Mouse (Mus musculus) midbrain, embryonic 16.5 days (tissue): ENCODE measurements at regions not wholly inside any gene's neighbourhood (a gene's known extent, or its start where the extent isn't known, plus 50 kb on each side); places are given as distances from the start of the nearest gene placed in this dataset.

ENCODE experiments used
- ATAC-seq: fragments of 200-750 bp; cut with Nextera tagmentation; 2 replicates; pipeline ENCODE4 v1.8.0; 2017; ENCODE audit warnings: moderate TSS enrichment
- H3K27ac ChIP-seq: fragments of 300-500 bp; sonication (generic); 2 replicates; pipeline ENCODE4 v1.5.1; 2014; ENCODE audit warnings: mild to moderate bottlenecking, low read length, mixed read lengths
- H3K27me3 ChIP-seq: fragments of 300-500 bp; sonication (generic); 2 replicates; pipeline ENCODE4 v1.6.1; 2014; ENCODE audit warnings: low read depth, low read length, mixed read lengths; ENCODE audit not compliant: control insufficient read depth, insufficient read depth
- H3K36me3 ChIP-seq: fragments of 300-500 bp; sonication (generic); 2 replicates; pipeline ENCODE4 v1.6.1; 2014; ENCODE audit warnings: mild to moderate bottlenecking, low read length, moderate library complexity, mixed read lengths; ENCODE audit not compliant: control insufficient read depth, insufficient read depth
- H3K4me1 ChIP-seq: fragments of 300-500 bp; sonication (generic); 2 replicates; pipeline ENCODE4 v1.6.1; 2014; ENCODE audit warnings: mild to moderate bottlenecking, low read length, mixed read lengths; ENCODE audit not compliant: control insufficient read depth, insufficient read depth
- H3K4me2 ChIP-seq: fragments of 300-500 bp; sonication (generic); 2 replicates; pipeline ENCODE4 v1.6.1; 2014; ENCODE audit warnings: mild to moderate bottlenecking, low read length, mixed read lengths
- H3K4me3 ChIP-seq: fragments of 300-500 bp; sonication (generic); 2 replicates; pipeline ENCODE4 v1.5.1; 2014; ENCODE audit warnings: low read depth, mild to moderate bottlenecking, low read length, moderate library complexity, mixed read lengths
- H3K9ac ChIP-seq: fragments of 300-500 bp; sonication (generic); 2 replicates; pipeline ENCODE4 v1.6.1; 2014; ENCODE audit warnings: low read depth, low read length, mixed read lengths
- H3K9me3 ChIP-seq: fragments of 300-500 bp; sonication (generic); replicated peaks from 2 replicates; pipeline ENCODE4 v1.6.1; 2014; ENCODE audit warnings: mild to moderate bottlenecking, low read length, mixed read lengths; ENCODE audit not compliant: control insufficient read depth, poor library complexity, severe bottlenecking
- WGBS: fragments of 180-500 bp; shearing (Covaris S2); extraction: QIAGEN DNeasy Blood & Tissue Kit; methylation state at CpG from one replicate; pipeline ENCODE4 v1.1.7; 2014; 5-methylcytosine and 5-hydroxymethylcytosine counted together

GRCm38 (mm10) chr12:68683176-68683575 is 475.8 kb downstream of the Rps29 start:
- H3K9me3 ChIP-seq, result no peaks in the 10 kb centered on the region
- no peak overlapping the region for H3K9ac ChIP-seq
- H3K27ac ChIP-seq, result no peak overlapping the region
- H3K27me3 ChIP-seq, result no peaks in the 10 kb centered on the region
- H3K4me3 ChIP-seq, result no peak overlapping the region
- WGBS, result 5% methylated on average over 4 of the region's 4 CpGs
- H3K4me1 ChIP-seq, result no peaks in the 10 kb centered on the region
- 0 out of 2 replicates have a peak overlapping the region, but pooled peaks have one; percentile 9 for H3K4me2 ChIP-seq
- ATAC-seq, result peak; percentile 75
- no peaks in the 10 kb centered on the region for H3K36me3 ChIP-seq

- Histone ChIP-seq H3K4me3 (no peak overlapping the region), H3K9ac (no peak overlapping the region), H3K4me2 (no peak overlapping the region), H3K4me1 (no peaks in the 10 kb centered on the region), H3K27me3 (no peaks in the 10 kb centered on the region), H3K36me3 (no peaks in the 10 kb centered on the region), H3K9me3 (no peaks in the 10 kb centered on the region), H3K27ac (no peak overlapping the region)
- ATAC-seq, result no peak
- WGBS, result 83% methylated on average over 3 of the region's 3 CpGs
Observed at GRCm38 (mm10) chr12:68680668-68681067, 478.3 kb downstream of the Rps29 start.

- Histone ChIP-seq H3K9ac (no peak overlapping the region), H3K27me3 (no peaks in the 10 kb centered on the region), H3K36me3 (no peaks in the 10 kb centered on the region), H3K9me3 (no peaks in the 10 kb centered on the region), H3K4me3 (no peak overlapping the region), H3K27ac (no peak overlapping the region), H3K4me2 (no peak overlapping the region), H3K4me1 (no peaks in the 10 kb centered on the region)
- 92% methylated on average over 16 of the region's 16 CpGs for WGBS
- no peak for ATAC-seq
Observed at GRCm38 (mm10) chr12:68676096-68676775, 482.8 kb downstream of the Rps29 start.

- Histone ChIP-seq H3K9ac (no peak overlapping the region), H3K36me3 (no peaks in the 10 kb centered on the region), H3K4me3 (no peak overlapping the region), H3K9me3 (no peaks in the 10 kb centered on the region), H3K4me2 (no peak overlapping the region), H3K27ac (no peak overlapping the region), H3K4me1 (no peaks in the 10 kb centered on the region), H3K27me3 (no peaks in the 10 kb centered on the region)
- no peak for ATAC-seq
- WGBS, result 82% methylated on average over 3 of the region's 3 CpGs
Observed at GRCm38 (mm10) chr12:68672011-68672410, 487.0 kb downstream of the Rps29 start.

- H3K36me3 ChIP-seq, result no peaks in the 10 kb centered on the region
- no peaks in the 10 kb centered on the region for H3K27me3 ChIP-seq
- ATAC-seq, result no peak
- no peaks in the 10 kb centered on the region for H3K9me3 ChIP-seq
- 87% methylated on average over 1 of the region's 1 CpGs for WGBS
- H3K27ac ChIP-seq, result no peak overlapping the region
- H3K4me1 ChIP-seq, result no peaks in the 10 kb centered on the region
- no peak overlapping the region for H3K4me2 ChIP-seq
- H3K4me3 ChIP-seq, result no peak overlapping the region
- H3K9ac ChIP-seq, result no peak overlapping the region
Observed at GRCm38 (mm10) chr12:68645901-68646585, 512.9 kb downstream of the Rps29 start.

GRCm38 (mm10) chr12:68643671-68644070 is 515.3 kb downstream of the Rps29 start:
- no peak for ATAC-seq

GRCm38 (mm10) chr12:68632441-68632840 is 526.5 kb downstream of the Rps29 start:
- Histone ChIP-seq H3K27ac (no peak overlapping the region), H3K9me3 (no peaks in the 10 kb centered on the region), H3K4me2 (no peak overlapping the region), H3K27me3 (no peaks in the 10 kb centered on the region), H3K36me3 (no peaks in the 10 kb centered on the region), H3K4me3 (no peak overlapping the region), H3K9ac (no peak overlapping the region), H3K4me1 (no peaks in the 10 kb centered on the region)
- ATAC-seq, result no peak
- 94% methylated on average over 3 of the region's 3 CpGs for WGBS

More at GRCm38 (mm10) chr12:68643671-68644070, 515.3 kb downstream of the Rps29 start:
- no peak overlapping the region for H3K9ac ChIP-seq
- no peak overlapping the region for H3K27ac ChIP-seq
- no peak overlapping the region for H3K4me2 ChIP-seq
- no peaks in the 10 kb centered on the region for H3K9me3 ChIP-seq
- H3K4me1 ChIP-seq, result no peaks in the 10 kb centered on the region
- WGBS, result 93% methylated on average over 4 of the region's 4 CpGs
- no peaks in the 10 kb centered on the region for H3K36me3 ChIP-seq
- no peaks in the 10 kb centered on the region for H3K27me3 ChIP-seq
- H3K4me3 ChIP-seq, result no peak overlapping the region

GRCm38 (mm10) chr12:68618337-68618736 is 540.6 kb downstream of the Rps29 start:
- no peak overlapping the region for H3K27ac ChIP-seq
- no peaks in the 10 kb centered on the region for H3K36me3 ChIP-seq
- no peak for ATAC-seq
- H3K4me2 ChIP-seq, result no peak overlapping the region
- no peaks in the 10 kb centered on the region for H3K4me1 ChIP-seq
- H3K4me3 ChIP-seq, result no peak overlapping the region
- H3K9me3 ChIP-seq, result no peaks in the 10 kb centered on the region
- no peak overlapping the region for H3K9ac ChIP-seq
- 81% methylated on average over 2 of the region's 2 CpGs for WGBS
- H3K27me3 ChIP-seq, result no peaks in the 10 kb centered on the region

GRCm38 (mm10) chr12:68605417-68606000 is 553.5 kb downstream of the Rps29 start:
- H3K4me1 ChIP-seq, result no peaks in the 10 kb centered on the region
- H3K27me3 ChIP-seq, result no peaks in the 10 kb centered on the region
- no peak overlapping the region for H3K4me2 ChIP-seq
- no peak overlapping the region for H3K27ac ChIP-seq
- H3K9ac ChIP-seq, result no peak overlapping the region
- ATAC-seq, result no peak
- H3K9me3 ChIP-seq, result no peaks in the 10 kb centered on the region
- no peaks in the 10 kb centered on the region for H3K36me3 ChIP-seq
- 53% methylated on average over 10 of the region's 10 CpGs for WGBS
- H3K4me3 ChIP-seq, result no peak overlapping the region
